Mouse (Mus musculus) intestine, postnatal 0 days (tissue): ENCODE data around the gene Il5. TPM values are rescaled to one million over a fixed set of nuclear protein-coding genes. Genes with fewer than 3 reads are reported as not detected.

Source experiments
- ATAC-seq: fragments of 200-750 bp; cut with Nextera tagmentation; 2 replicates; pipeline ENCODE4 v1.8.0; 2017; ENCODE audit warnings: mild to moderate bottlenecking, moderate TSS enrichment, moderate library complexity
- H3K27ac ChIP-seq: fragments of 300-500 bp; sonication (generic); 2 replicates; pipeline ENCODE4 v1.5.1; 2014; ENCODE audit warnings: mild to moderate bottlenecking, low read depth, low read length, moderate library complexity
- H3K27me3 ChIP-seq: fragments of 300-500 bp; sonication (generic); replicated peaks from 2 replicates; pipeline ENCODE4 v1.6.1; 2014; ENCODE audit warnings: low read length, mixed read lengths; ENCODE audit not compliant: control insufficient read depth, insufficient read depth
- H3K36me3 ChIP-seq: fragments of 300-500 bp; sonication (generic); 2 replicates; pipeline ENCODE4 v1.6.1; 2014; ENCODE audit warnings: mild to moderate bottlenecking, moderate library complexity; ENCODE audit not compliant: control insufficient read depth, insufficient read depth
- H3K4me1 ChIP-seq: fragments of 300-500 bp; sonication (generic); replicated peaks from 2 replicates; pipeline ENCODE4 v1.6.1; 2014; ENCODE audit warnings: antibody characterized with exemption, low read length, mixed read lengths; ENCODE audit not compliant: control insufficient read depth, insufficient read depth
- H3K4me2 ChIP-seq: fragments of 300-500 bp; sonication (generic); replicated peaks from 2 replicates; pipeline ENCODE4 v1.6.1; 2014; ENCODE audit warnings: low read depth, mild to moderate bottlenecking, moderate library complexity
- H3K4me3 ChIP-seq: fragments of 300-500 bp; sonication (generic); 2 replicates; pipeline ENCODE4 v1.5.1; 2014; ENCODE audit warnings: low read depth, low read length
- H3K9ac ChIP-seq: fragments of 300-500 bp; sonication (generic); 2 replicates; pipeline ENCODE4 v1.6.1; 2014; ENCODE audit warnings: mild to moderate bottlenecking, low read depth, low read length
- H3K9me3 ChIP-seq: fragments of 300-500 bp; sonication (generic); 2 replicates; pipeline ENCODE4 v1.6.1; 2016; ENCODE audit warnings: mixed run types; ENCODE audit not compliant: control insufficient read depth
- CTCF ChIP-seq: sonication (generic); IDR thresholded peaks from 2 replicates; pipeline ENCODE4 v1.5.1; 2016; ENCODE audit warnings: low read depth, mild to moderate bottlenecking, control low read depth, antibody characterized with exemption, moderate library complexity
- WGBS: fragments of 180-500 bp; shearing (Covaris S2); extraction: QIAGEN DNeasy Blood & Tissue Kit; methylation state at CpG from one replicate; pipeline ENCODE4 v1.1.7; 2014; 5-methylcytosine and 5-hydroxymethylcytosine counted together
- polyA plus RNA-seq: library from polyadenylated mRNA; unstranded; fragments of >200 nt; fragmentation: Nextera tagmentation; extraction: Ambion mirVana; gene quantifications from 2 replicates; pipeline ENCODE4 v1.2.1, GENCODE M21; 2015

Il5 gene
- polyA plus RNA-seq, 1 experiment from 2014 or later = not detected

DNA sequence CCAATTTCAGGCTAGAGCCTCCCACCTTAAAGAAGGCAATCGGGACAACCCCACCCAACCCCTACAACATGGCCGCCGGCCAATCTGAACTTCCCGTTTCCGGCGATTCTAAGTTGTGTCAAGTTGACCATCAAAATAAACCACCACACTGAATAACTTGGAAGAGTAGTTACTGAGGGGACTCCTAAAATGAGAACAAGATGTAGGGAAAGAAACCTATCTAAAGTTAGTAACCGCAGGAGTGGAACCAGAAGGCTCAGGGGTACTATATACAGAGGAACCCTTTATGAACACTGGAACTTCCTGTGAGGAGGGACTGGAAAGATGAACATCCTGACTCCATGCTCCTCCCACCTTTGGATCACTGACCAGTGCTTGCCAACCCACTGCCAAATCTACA is 10.9 kb downstream of the Il5 start:
- WGBS = 96% methylated on average over 7 of the region's 7 CpGs

DNA sequence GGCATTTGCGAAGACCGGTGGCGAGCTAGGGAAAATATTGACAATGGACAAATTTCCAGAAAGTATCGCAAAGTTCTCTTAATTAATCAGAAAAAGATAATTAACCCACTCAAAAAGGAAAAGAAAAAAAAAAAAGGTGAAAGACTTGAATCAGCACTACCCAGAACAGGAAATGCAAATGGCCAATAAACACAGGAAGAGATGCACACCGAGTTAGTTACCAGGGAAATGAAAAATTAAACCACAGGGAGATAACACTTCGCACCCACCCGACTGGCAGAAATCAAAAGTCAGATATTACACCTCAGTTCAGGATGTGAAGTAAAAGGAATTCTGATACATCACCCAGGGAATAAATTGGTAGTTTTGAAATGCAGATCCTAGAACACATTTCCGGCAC is 11.7 kb downstream of the Il5 start:
- H3K36me3 ChIP-seq = no peaks in the 10 kb centered on the region
- 80% methylated on average over 8 of the region's 8 CpGs for WGBS
- no peaks in the 10 kb centered on the region for H3K27me3 ChIP-seq
- no peak overlapping the region for H3K4me2 ChIP-seq
- no peaks in the 10 kb centered on the region for H3K9me3 ChIP-seq
- H3K27ac ChIP-seq = no peak overlapping the region
- H3K4me3 ChIP-seq = no peak overlapping the region
- H3K9ac ChIP-seq = no peak overlapping the region
- no peak for TF ChIP-seq CTCF
- no peak for ATAC-seq
- H3K4me1 ChIP-seq = no peaks in the 10 kb centered on the region

More for the DNA sequence above, 10.9 kb downstream of the Il5 start:
- Histone ChIP-seq H3K27ac (no peak overlapping the region), H3K4me2 (no peak overlapping the region), H3K36me3 (no peaks in the 10 kb centered on the region), H3K4me3 (no peak overlapping the region), H3K4me1 (no peaks in the 10 kb centered on the region), H3K9me3 (no peaks in the 10 kb centered on the region), H3K9ac (no peak overlapping the region), H3K27me3 (no peaks in the 10 kb centered on the region)
- TF ChIP-seq CTCF = no peak
- ATAC-seq = no peak

DNA sequence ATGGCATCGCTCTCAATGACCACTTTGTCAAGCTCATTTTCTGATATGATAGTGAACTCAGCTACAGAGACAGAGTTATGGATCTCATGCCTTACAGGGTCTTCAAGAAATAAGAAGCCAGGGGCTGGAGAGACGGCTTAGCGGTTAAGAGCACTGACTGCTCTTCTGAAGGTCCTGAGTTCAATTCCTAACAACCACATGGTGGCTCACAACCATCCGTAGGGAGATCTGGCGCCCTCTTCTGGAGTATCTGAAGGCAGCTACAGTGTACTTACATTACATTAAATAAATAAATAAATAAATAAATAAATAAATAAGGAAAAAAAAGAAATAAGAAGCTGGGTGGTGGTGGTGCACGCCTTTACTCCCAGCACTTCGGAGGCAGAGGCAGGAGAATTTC is 13.2 kb downstream of the Il5 start:
- TF ChIP-seq CTCF = peak; percentile 32
- no peak overlapping the region for H3K4me2 ChIP-seq
- 89% methylated on average over 7 of the region's 7 CpGs for WGBS
- no peaks in the 10 kb centered on the region for H3K4me1 ChIP-seq
- no peaks in the 10 kb centered on the region for H3K9me3 ChIP-seq
- no peak overlapping the region for H3K27ac ChIP-seq
- H3K4me3 ChIP-seq = no peak overlapping the region
- H3K27me3 ChIP-seq = no peaks in the 10 kb centered on the region
- ATAC-seq = no peak
- H3K9ac ChIP-seq = no peak overlapping the region
- H3K36me3 ChIP-seq = no peaks in the 10 kb centered on the region

DNA sequence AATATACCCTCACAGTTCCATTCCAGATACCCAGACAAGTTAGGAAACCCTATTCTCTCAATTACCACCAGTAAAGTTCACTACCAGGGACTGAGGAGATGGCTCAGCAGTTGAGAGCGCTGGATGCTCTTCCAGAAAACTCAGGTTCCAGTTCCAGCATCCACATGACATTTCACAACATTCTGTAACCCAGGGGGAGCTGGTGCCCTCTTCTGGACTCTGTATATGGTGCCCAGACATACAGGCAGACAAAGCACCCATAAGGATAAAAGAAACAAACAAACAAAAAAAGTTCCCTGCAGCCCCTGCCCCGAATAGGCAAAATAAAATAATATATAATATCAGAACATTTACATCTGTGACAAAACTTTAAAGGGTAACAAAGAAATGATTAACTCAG is 13.8 kb downstream of the Il5 start:
- Histone ChIP-seq H3K4me3 (no peak overlapping the region), H3K36me3 (no peaks in the 10 kb centered on the region), H3K27ac (no peak overlapping the region), H3K27me3 (no peaks in the 10 kb centered on the region), H3K4me2 (no peak overlapping the region), H3K9me3 (no peaks in the 10 kb centered on the region), H3K4me1 (no peaks in the 10 kb centered on the region), H3K9ac (no peak overlapping the region)
- WGBS = 81% methylated on average over 2 of the region's 2 CpGs
- TF ChIP-seq CTCF = no peak
- ATAC-seq = no peak

DNA sequence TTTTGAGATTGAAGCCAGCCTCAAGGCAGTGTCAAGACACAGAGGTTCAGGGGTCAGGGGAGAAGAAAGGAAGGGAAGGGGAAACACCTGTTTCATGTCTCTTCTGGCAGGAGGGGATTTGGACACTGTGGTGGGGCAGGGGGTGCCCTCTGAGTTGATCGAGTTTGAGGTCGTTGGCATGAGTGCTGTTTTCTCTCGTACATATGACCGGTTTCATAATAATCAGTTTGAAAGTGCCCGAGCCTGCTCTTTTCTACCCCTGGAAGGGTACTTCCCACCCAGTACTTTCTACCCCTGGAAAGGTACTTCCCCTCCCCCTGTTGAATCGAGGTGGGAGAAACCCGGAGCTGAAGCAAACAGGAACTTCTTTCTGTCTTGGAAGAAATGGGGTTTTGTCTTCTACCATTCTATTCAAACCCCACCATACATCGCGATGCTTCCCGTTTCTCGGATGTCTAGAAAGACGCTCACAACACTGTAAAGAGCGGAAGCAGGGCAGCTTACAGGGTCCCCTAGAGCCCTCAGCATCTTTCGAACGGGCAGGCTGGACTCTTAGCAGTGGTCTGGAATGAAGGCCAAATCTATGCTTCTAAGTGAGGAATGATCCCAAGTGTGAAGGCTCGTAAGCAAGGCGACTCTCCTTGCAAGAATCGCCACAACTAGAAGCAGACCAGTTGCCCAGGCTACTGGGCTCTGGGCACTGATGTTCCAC is 14.5 kb downstream of the Il5 start:
- H3K27ac ChIP-seq = no peak overlapping the region
- H3K4me2 ChIP-seq = 0 out of 2 replicates have a peak overlapping the region, but pooled peaks have one; percentile 51
- no peak overlapping the region for H3K9ac ChIP-seq
- WGBS = 68% methylated on average over 18 of the region's 18 CpGs
- no peak for ATAC-seq
- no peak for TF ChIP-seq CTCF
- no peak overlapping the region for H3K4me3 ChIP-seq
- H3K9me3 ChIP-seq = no peaks in the 10 kb centered on the region
- no peaks in the 10 kb centered on the region for H3K36me3 ChIP-seq
- no peaks in the 10 kb centered on the region for H3K27me3 ChIP-seq
- H3K4me1 ChIP-seq = no peaks in the 10 kb centered on the region

DNA sequence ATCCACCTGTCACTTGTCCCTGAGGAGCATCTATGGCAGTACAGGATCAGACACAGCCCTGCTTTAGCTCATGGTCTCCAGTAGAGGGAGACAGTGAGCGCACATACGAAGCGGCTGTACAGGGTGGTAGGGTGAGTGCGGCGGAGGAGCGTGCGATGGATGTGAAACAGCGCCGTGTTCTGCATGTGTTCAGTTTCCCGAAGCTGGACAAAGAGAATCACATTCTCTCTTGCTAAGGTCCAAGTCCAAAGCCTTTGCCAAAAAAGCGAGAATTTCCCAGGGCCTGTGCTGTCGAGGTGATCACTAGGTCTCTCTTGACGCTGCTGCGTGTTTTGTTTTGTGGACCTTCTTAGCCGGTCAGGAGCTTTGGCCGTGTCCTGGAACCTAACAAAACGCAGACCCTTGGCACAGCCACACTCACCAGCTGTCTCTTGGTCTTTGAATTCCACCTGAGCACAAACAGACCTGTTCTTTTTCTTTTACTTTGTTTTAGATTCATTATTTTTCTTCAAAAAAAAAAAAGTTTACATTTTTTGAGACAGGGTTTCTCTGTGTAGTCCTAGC is 15.2 kb downstream of the Il5 start:
- TF ChIP-seq CTCF = peak; percentile 99
- no peaks in the 10 kb centered on the region for H3K36me3 ChIP-seq
- WGBS = 25% methylated on average over 17 of the region's 17 CpGs
- no peaks in the 10 kb centered on the region for H3K9me3 ChIP-seq
- no peaks in the 10 kb centered on the region for H3K4me1 ChIP-seq
- 0 out of 2 replicates have a peak overlapping the region, but pooled peaks have one; percentile 14 for H3K4me3 ChIP-seq
- H3K27me3 ChIP-seq = no peaks in the 10 kb centered on the region
- peak overlapping the region; percentile 51 for H3K4me2 ChIP-seq
- peak; percentile 67 for ATAC-seq
- H3K9ac ChIP-seq = no peak overlapping the region
- no peak overlapping the region for H3K27ac ChIP-seq
